In the genomic region with DNA sequence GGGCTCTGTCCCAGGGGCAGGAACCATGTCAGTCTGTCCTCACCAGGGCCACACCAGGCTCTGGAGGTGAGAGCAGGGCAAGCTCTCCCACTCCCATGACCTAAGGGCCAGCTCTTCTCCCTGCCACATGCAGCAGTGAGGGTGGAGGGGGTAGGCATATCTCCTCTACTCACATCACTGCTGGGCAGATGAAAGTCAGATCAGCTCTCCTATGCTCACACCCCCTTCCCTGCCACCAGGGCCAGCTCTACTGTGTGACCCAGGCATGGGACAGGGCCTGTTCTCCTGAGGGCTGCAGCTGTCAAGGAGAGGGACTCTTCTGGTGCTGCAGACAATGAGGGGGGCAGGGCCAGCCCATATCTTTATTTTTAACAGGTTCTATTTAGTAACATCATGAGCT, we compare ENCODE assay signal across 18 mouse cellular contexts.
A peak's percentile ranks its signal among the peaks of the same experiment; 100 is the strongest.
DNase-seq lines count a peak whose midpoint lies in the region; ATAC-seq lines count a peak whose summit lies in the region.
"Had no signal": no experiment of that assay in that cellular context is flagged by ENCODE, and none has a peak within 500 bp of the region (broad histone marks: within the 10 kb centered on the region; RNA-seq: fewer than 3 reads in every experiment).

No protein-coding gene starts in this region.

- no peak overlapping the region for H3K9ac ChIP-seq in embryonic facial prominence, embryonic 15.5 days
- no peak overlapping the region for H3K9ac ChIP-seq in midbrain, embryonic 11.5 days (ENCODE audit: low read length)
- H3K9ac ChIP-seq: hindbrain, embryonic 12.5 days; limb, embryonic 12.5 days; liver, embryonic 12.5 days had no signal

- no peak overlapping the region for H3K27ac ChIP-seq in embryonic facial prominence, embryonic 15.5 days (replicated peaks)
- no peak overlapping the region; the same call in 1 of the 2 replicates for H3K27ac ChIP-seq in embryonic facial prominence, embryonic 10.5 days (replicated peaks)
- 0 out of 2 replicates have a peak overlapping the region, but pooled peaks have one; percentile 17 for H3K27ac ChIP-seq in midbrain, embryonic 10.5 days (replicated peaks)
- H3K27ac ChIP-seq in midbrain, embryonic 11.5 days (ENCODE audit: low read depth, low read length): no peak overlapping the region
- H3K27ac ChIP-seq: hindbrain, embryonic 12.5 days; kidney, postnatal 0 days; limb, embryonic 12.5 days; liver, embryonic 12.5 days had no signal

- no peaks in the 10 kb centered on the region for H3K27me3 ChIP-seq in embryonic facial prominence, embryonic 15.5 days
- no peaks in the 10 kb centered on the region for H3K27me3 ChIP-seq in embryonic facial prominence, embryonic 10.5 days (replicated peaks; ENCODE audit: low read depth, poor library complexity, severe bottlenecking)
- no peaks in the 10 kb centered on the region for H3K27me3 ChIP-seq in midbrain, embryonic 10.5 days (ENCODE audit: low read depth, poor library complexity, severe bottlenecking)
- no peaks in the 10 kb centered on the region for H3K27me3 ChIP-seq in midbrain, embryonic 11.5 days (ENCODE audit: control insufficient read depth, insufficient read depth, low read length)
- H3K27me3 ChIP-seq: hindbrain, embryonic 12.5 days; limb, embryonic 12.5 days; liver, embryonic 12.5 days had no signal

- H3K4me3 ChIP-seq in embryonic facial prominence, embryonic 15.5 days (replicated peaks): no peak overlapping the region
- H3K4me3 ChIP-seq in embryonic facial prominence, embryonic 10.5 days: no peak overlapping the region
- no peak overlapping the region for H3K4me3 ChIP-seq in midbrain, embryonic 10.5 days
- H3K4me3 ChIP-seq in midbrain, embryonic 11.5 days (ENCODE audit: low read depth, low read length): no peak overlapping the region
- H3K4me3 ChIP-seq: hindbrain, embryonic 12.5 days; limb, embryonic 12.5 days; liver, embryonic 12.5 days had no signal

- H3K4me2 ChIP-seq in embryonic facial prominence, embryonic 15.5 days (replicated peaks): no peak overlapping the region
- no peak overlapping the region for H3K4me2 ChIP-seq in midbrain, embryonic 11.5 days
- H3K4me2 ChIP-seq: hindbrain, embryonic 12.5 days; limb, embryonic 12.5 days; liver, embryonic 12.5 days had no signal

- H3K36me3 ChIP-seq in embryonic facial prominence, embryonic 15.5 days: no peaks in the 10 kb centered on the region
- no peaks in the 10 kb centered on the region for H3K36me3 ChIP-seq in embryonic facial prominence, embryonic 10.5 days (replicated peaks)
- no peaks in the 10 kb centered on the region for H3K36me3 ChIP-seq in midbrain, embryonic 10.5 days
- no peaks in the 10 kb centered on the region for H3K36me3 ChIP-seq in midbrain, embryonic 11.5 days (ENCODE audit: control insufficient read depth, insufficient read depth, low read length)
- H3K36me3 ChIP-seq: hindbrain, embryonic 12.5 days; limb, embryonic 12.5 days; liver, embryonic 12.5 days had no signal

- no peak for DNase-seq in embryonic facial prominence, embryonic 10.5 days (ENCODE audit: low spot score)
- DNase-seq in midbrain, embryonic 10.5 days (ENCODE audit: low spot score): no peak
- no peak for DNase-seq in midbrain, embryonic 11.5 days (ENCODE audit: low spot score, missing footprints)
- peak; percentile 38 to 47 for DNase-seq in cerebellum, postnatal 10 days
- no peak for DNase-seq in lung, adult 18-20 months
- no peak for DNase-seq in embryo, embryonic 10 days (ENCODE audit: low spot score)
- DNase-seq: adrenal gland, postnatal 25 days; gastrocnemius, postnatal 25 days; heart, adult 18-20 months; kidney, adult 18-20 months; lung, adult 2 months; lung, postnatal 14 days had no signal

- peak; percentile 34; the same call in 1 of the 2 replicates for ATAC-seq in embryonic facial prominence, embryonic 15.5 days (ENCODE audit: insufficient number of reproducible peaks, low FRiP score, low TSS enrichment, low read depth)
- ATAC-seq in midbrain, embryonic 11.5 days (ENCODE audit: low FRiP score): no peak
- ATAC-seq: inflammation-experienced regulatory T-cells, adult 6 months; liver, embryonic 12.5 days had no signal

- H3K9me3 ChIP-seq in embryonic facial prominence, embryonic 15.5 days (replicated peaks): no peaks in the 10 kb centered on the region; the same call in 1 of the 2 replicates
- peaks cover 2% of the 10 kb centered on the region; the same call in 1 of the 2 replicates for H3K9me3 ChIP-seq in embryonic facial prominence, embryonic 10.5 days
- no peaks in the 10 kb centered on the region; the same call in 1 of the 2 replicates for H3K9me3 ChIP-seq in midbrain, embryonic 10.5 days (replicated peaks)
- no peaks in the 10 kb centered on the region for H3K9me3 ChIP-seq in midbrain, embryonic 11.5 days (ENCODE audit: control insufficient read depth, low read length)
- H3K9me3 ChIP-seq: hindbrain, embryonic 12.5 days; limb, embryonic 12.5 days; liver, embryonic 12.5 days had no signal

- no peaks in the 10 kb centered on the region for H3K4me1 ChIP-seq in embryonic facial prominence, embryonic 15.5 days
- no peaks in the 10 kb centered on the region for H3K4me1 ChIP-seq in embryonic facial prominence, embryonic 10.5 days
- no peaks in the 10 kb centered on the region for H3K4me1 ChIP-seq in midbrain, embryonic 10.5 days
- no peaks in the 10 kb centered on the region for H3K4me1 ChIP-seq in midbrain, embryonic 11.5 days (ENCODE audit: control insufficient read depth, insufficient read depth, low read length)
- H3K4me1 ChIP-seq: hindbrain, embryonic 12.5 days; limb, embryonic 12.5 days; liver, embryonic 12.5 days had no signal

Comparison
In these comparisons a context has a peak if more than half of its experiments do, and no peak if none do; other contexts are left out.
1. DNase-seq: peak in cerebellum, postnatal 10 days (2 of 2); none in embryonic facial prominence, embryonic 10.5 days (single experiment), midbrain, embryonic 10.5 days (single experiment), midbrain, embryonic 11.5 days (single experiment), lung, adult 18-20 months (0 of 2) and embryo, embryonic 10 days (single experiment).